Mouse (Mus musculus) urinary bladder, adult 18-20 months (tissue): ENCODE results near the gene Sort1.
A peak's percentile ranks its signal among the peaks of the same experiment; 100 is the strongest.
"Not testable (repeated sequence)": the region's sequence is repeated elsewhere in the genome, so short reads cannot be mapped to it uniquely, and the experiment has no call there.

Source experiments
- DNase-seq, 2 experiments: peaks; one replicate each; pipeline ENCODE4 v3.0.0; 2022; ENCODE audit warnings: low spot score in 2 of 2, mixed read lengths in 2 of 2

Gene Sort1

GRCm38 (mm10) chr3:108283781-108284601, at the start of gene Sort1:
Gene Sort1, plus strand, starts transcription at chr3:108284082.
- peak; percentile 64 to 66 for DNase-seq

- not testable (repeated sequence) for DNase-seq
Measured at GRCm38 (mm10) chr3:108237474-108238102, 46.3 kb upstream of the Sort1 start.

- no peak for DNase-seq
Measured at GRCm38 (mm10) chr3:108241243-108241839, 42.5 kb upstream of the Sort1 start.

- DNase-seq = no peak
Measured at GRCm38 (mm10) chr3:108246857-108247256, 37.0 kb upstream of the Sort1 start.

- DNase-seq = peak; percentile 79 to 93
Measured at GRCm38 (mm10) chr3:108256719-108257637, 26.9 kb upstream of the Sort1 start, which contains the start of gene Psma5. Gene Psma5, plus strand, starts transcription at chr3:108256926.

- no peak for DNase-seq
Measured at GRCm38 (mm10) chr3:108257831-108258500, 25.9 kb upstream of the Sort1 start.

- no peak for DNase-seq
Measured at GRCm38 (mm10) chr3:108259319-108259718, 24.6 kb upstream of the Sort1 start.

GRCm38 (mm10) chr3:108279495-108279894, 4.4 kb upstream of the Sort1 start:
- not testable (repeated sequence) for DNase-seq

GRCm38 (mm10) chr3:108282401-108283240, 1.3 kb upstream of the Sort1 start:
- DNase-seq = no peak

GRCm38 (mm10) chr3:108283241-108283561, 681 bp upstream of the Sort1 start:
- DNase-seq = no peak

- no peak for DNase-seq
Measured at GRCm38 (mm10) chr3:108285078-108285711, 1.3 kb downstream of the Sort1 start.

- no peak for DNase-seq
Measured at GRCm38 (mm10) chr3:108286671-108287439, 3.0 kb downstream of the Sort1 start.

GRCm38 (mm10) chr3:108287811-108288805, 4.2 kb downstream of the Sort1 start:
- DNase-seq = no peak

GRCm38 (mm10) chr3:108289311-108290130, 5.6 kb downstream of the Sort1 start:
- DNase-seq = no peak

GRCm38 (mm10) chr3:108291036-108291799, 7.3 kb downstream of the Sort1 start:
- DNase-seq = no peak

- DNase-seq = no peak
Measured at GRCm38 (mm10) chr3:108294398-108294797, 10.5 kb downstream of the Sort1 start.
